Mouse (Mus musculus) spleen, postnatal 10 days (tissue): Measurements from ENCODE around the gene Nxph3.
"Not testable (repeated sequence)": the region's sequence is repeated elsewhere in the genome, so short reads cannot be mapped to it uniquely, and the experiment has no call there.

ENCODE experiments used
- DNase-seq, 2 experiments: peaks; one replicate each; pipeline ENCODE4 v3.0.0; 2021 to 2022; ENCODE audit warnings: low spot score in 2 of 2

Nxph3 gene

GRCm38 (mm10) chr11:95519299-95519698 lies 4.9 kb upstream of the Nxph3 start:
- no peak for DNase-seq

GRCm38 (mm10) chr11:95517162-95517561 lies 2.8 kb upstream of the Nxph3 start:
- DNase-seq: no peak

- DNase-seq: no peak
These were observed 2.1 kb upstream of the Nxph3 start for GRCm38 (mm10) chr11:95516491-95516911.

GRCm38 (mm10) chr11:95515376-95516323 lies 1.3 kb upstream of the Nxph3 start:
- no peak for DNase-seq

GRCm38 (mm10) chr11:95513461-95514297 lies 691 bp downstream of the Nxph3 start:
- no peak for DNase-seq

GRCm38 (mm10) chr11:95512383-95512782 lies 2.0 kb downstream of the Nxph3 start:
- DNase-seq: no peak

GRCm38 (mm10) chr11:95511919-95512318 lies 2.5 kb downstream of the Nxph3 start:
- DNase-seq: no peak

- no peak for DNase-seq
These were observed 3.7 kb downstream of the Nxph3 start for GRCm38 (mm10) chr11:95510631-95511030.

GRCm38 (mm10) chr11:95509126-95509717 lies 5.1 kb downstream of the Nxph3 start:
- peak in 1 of 2 experiments; percentile 44 for DNase-seq

GRCm38 (mm10) chr11:95508211-95508926 lies 6.0 kb downstream of the Nxph3 start:
- DNase-seq: no peak

GRCm38 (mm10) chr11:95507785-95508184 lies 6.6 kb downstream of the Nxph3 start:
- no peak for DNase-seq

- DNase-seq: no peak
These were observed 7.2 kb downstream of the Nxph3 start for GRCm38 (mm10) chr11:95507041-95507716.

GRCm38 (mm10) chr11:95504271-95504731 lies 10.1 kb downstream of the Nxph3 start:
- DNase-seq: no peak

GRCm38 (mm10) chr11:95503581-95504180 lies 10.7 kb downstream of the Nxph3 start:
- DNase-seq: no peak

- not testable (repeated sequence) for DNase-seq
These were observed 12.5 kb downstream of the Nxph3 start for GRCm38 (mm10) chr11:95501826-95502225.

GRCm38 (mm10) chr11:95500836-95501235 lies 13.5 kb downstream of the Nxph3 start:
- no peak for DNase-seq

GRCm38 (mm10) chr11:95500412-95500811 lies 14.0 kb downstream of the Nxph3 start:
- no peak for DNase-seq

- no peak for DNase-seq
These were observed 16.4 kb downstream of the Nxph3 start for GRCm38 (mm10) chr11:95497921-95498320.

GRCm38 (mm10) chr11:95495883-95496282 lies 18.5 kb downstream of the Nxph3 start:
- DNase-seq: no peak

- no peak for DNase-seq
These were observed 20.0 kb downstream of the Nxph3 start for GRCm38 (mm10) chr11:95494374-95494773.
